Mouse (Mus musculus): ENCODE data around the gene Actn1.

Actn1 gene

DNA sequence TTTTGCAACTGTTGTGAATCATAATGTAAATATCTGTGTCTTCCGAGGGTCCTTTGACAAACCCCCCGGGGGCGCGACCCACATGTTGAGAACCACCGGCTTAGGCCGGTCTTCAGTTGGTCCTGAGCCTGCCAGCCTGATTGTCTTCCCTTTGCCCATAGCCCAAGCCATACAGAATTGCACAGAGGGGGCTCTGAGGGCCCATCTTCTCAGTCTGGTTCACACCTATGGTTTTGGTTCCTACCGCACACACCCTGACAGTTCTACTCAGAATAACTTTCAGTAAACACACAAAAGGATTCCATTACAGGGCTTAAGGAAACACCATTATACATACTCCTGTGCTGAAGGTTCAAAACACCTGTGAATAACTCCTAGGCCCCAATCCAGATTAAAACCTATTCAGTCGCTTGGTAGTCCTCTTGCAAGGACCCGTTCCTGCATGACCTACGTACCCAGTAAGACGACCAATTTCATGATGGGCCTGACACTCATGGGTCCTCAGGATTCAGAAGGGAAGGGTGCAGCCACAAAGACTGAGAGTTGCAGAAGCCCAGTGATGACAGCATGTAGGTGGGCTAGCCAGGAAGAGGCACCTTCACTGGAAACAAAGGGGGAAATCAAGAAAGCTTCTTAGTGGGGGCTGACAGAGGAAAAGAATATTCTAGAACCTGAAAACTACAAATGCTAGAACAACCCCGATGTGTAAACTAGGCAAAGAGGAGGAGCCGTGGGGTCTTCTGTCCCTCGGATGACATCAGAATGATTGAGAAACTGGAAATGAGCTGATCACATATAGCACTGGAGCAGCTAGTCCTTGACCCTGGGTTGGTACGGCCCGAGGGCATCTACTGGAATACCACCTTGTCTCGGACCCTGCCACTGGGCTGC is 128.6 kb downstream of the Actn1 start:
- in situ Hi-C loops (cut with MboI; ENCODE audit: low pct_unique_long_range_greater_than_20kb in 1 of 2, low sequenced_read_pairs in 2 of 2, unreplicated experiment in 1 of 2), result loop anchor here in 1 of 2 experiments (10.0 kb wide), 1 partner anchor 517 kb away; no protein-coding TSS in a partner anchor

DNA sequence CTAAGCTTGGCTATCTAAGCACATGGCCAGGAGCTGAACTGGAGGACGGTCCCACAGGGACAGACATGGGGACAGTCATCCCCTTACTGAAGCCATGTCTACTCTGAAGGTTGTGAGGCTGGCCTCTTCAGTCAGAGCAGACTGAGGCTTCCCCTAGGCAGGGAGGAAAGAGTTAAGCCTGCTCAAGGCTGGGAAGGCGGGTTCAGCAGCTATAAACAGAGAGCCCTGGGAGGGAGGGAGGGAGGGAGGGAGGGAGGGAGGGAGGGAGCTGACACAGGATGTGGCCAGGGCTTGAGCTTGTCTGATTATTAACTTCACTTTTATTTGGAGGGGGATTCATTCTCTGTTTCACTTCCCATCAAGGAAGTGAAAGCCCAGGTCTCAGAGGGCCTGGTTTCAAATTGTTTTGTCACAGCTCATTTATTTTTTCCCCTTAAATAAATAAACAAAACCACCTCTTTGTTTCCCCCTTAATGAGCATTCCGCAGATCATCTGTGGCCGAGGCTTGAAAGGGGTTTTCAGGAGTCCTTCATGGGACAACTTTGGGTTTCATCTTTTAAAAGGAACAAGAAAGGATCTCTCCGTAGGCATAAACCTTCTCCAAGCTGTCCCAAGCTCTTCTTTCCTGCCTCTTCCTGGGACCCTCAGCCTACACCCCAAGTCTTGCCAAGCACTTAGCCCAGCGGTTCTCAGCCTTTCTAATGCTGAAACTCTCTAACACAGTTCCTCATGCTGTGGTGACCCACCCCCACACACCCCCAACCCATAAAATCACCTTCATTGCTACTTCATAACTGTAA is 129.4 kb downstream of the Actn1 start:
- in situ Hi-C loops (cut with MboI; ENCODE audit: low pct_unique_long_range_greater_than_20kb in 1 of 2, low sequenced_read_pairs in 2 of 2, unreplicated experiment in 1 of 2), result loop anchor here in 1 of 2 experiments (10.0 kb wide), 1 partner anchor 516 kb away; no protein-coding TSS in a partner anchor

DNA sequence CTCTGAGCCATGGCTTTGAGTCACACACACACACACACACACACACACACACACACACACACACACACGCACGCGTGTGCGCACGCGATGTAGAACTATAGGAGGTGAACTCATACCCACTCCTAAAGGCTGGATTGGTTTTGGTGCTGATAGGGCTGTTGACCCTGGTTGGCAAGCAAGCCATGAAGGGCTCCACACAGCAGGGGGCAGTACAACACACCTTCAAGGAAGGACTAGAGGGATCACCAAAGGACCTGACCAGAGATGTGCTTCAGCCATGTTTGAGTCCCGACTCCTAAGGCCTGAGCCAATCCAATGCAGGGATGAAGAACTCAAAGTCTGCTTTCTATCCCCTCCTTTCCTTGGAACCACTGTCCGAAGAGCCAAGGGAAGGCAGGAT is 130.6 kb downstream of the Actn1 start:
- in situ Hi-C loops (cut with MboI; ENCODE audit: low pct_unique_long_range_greater_than_20kb in 1 of 2, low sequenced_read_pairs in 2 of 2, unreplicated experiment in 1 of 2), result loop anchor here in 1 of 2 experiments (10.0 kb wide), 1 partner anchor 515 kb away; no protein-coding TSS in a partner anchor

DNA sequence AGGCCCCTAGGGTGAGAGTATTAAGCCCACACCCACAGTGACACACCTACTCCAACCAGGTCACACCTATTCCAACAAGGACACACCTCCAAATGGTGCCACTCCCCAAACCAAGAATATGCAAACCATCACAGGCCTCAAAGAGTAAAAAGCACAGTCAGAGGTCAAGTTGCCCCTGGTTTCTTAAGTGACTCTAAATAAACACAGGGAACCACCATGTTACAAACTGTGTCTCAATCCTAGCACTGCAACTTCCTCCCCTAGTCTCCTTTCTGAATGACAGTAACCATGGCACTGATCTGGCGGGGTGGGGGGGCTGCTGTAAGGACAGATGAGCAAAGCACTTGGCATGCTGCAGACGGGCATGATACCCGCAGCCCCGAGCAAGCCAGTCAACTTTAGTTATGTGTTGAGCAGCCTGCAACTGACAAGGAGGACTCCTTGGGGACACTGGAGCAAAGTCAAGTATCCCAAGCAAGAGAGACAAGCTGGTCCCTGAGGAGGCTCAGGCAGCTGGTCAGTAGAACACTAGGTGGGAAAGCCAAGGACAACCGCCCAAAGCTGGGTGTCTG is 132.9 kb downstream of the Actn1 start:
- in situ Hi-C loops (cut with MboI; ENCODE audit: low pct_unique_long_range_greater_than_20kb in 1 of 2, low sequenced_read_pairs in 2 of 2, unreplicated experiment in 1 of 2), result loop anchor here in 1 of 2 experiments (10.0 kb wide), 1 partner anchor 512 kb away; no protein-coding TSS in a partner anchor

DNA sequence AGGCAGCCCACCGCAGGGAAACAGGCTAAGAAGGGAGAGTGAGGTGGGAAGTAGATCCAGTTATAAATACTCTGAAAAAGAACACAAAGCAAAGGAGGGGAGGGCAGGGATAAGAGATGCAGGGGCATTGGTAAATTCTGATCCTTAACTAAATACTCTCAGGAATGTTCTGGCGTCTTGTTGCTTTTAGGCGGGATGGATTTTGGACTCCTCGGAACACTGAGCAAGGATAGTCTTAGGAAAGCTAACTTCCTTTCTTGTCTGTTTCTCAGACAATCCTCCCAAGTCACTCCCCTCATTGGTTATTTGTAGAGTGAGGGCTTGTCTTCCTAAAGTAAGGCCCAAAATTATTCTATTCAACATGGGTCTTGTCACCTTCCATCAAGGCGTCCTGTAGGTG is 134.9 kb downstream of the Actn1 start:
- in situ Hi-C loops (cut with MboI; ENCODE audit: low pct_unique_long_range_greater_than_20kb in 1 of 2, low sequenced_read_pairs in 2 of 2, unreplicated experiment in 1 of 2), result loop anchor here in 1 of 2 experiments (10.0 kb wide), 1 partner anchor 511 kb away; no protein-coding TSS in a partner anchor

DNA sequence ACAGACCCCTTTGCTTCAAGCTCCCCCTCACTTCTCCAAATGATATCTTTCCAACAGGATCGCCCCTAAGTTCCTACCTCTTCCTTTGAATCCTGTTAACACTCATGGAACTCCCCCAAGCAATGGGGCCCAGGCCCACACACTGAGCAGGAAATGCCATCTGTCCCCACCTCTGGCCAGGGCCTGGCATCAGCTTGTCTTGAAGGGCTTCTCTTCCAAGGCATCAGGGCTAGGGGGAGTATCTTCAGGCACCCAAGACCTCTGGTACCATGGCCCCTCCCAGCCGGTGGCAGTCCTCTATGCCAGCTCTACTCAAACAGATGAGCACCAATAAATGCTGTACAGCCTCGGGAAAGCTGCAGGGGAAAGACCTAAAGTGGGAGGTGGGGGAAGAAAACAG is 135.4 kb downstream of the Actn1 start:
- in situ Hi-C loops (cut with MboI; ENCODE audit: low pct_unique_long_range_greater_than_20kb in 1 of 2, low sequenced_read_pairs in 2 of 2, unreplicated experiment in 1 of 2), result loop anchor here in 1 of 2 experiments (10.0 kb wide), 1 partner anchor 510 kb away; no protein-coding TSS in a partner anchor

DNA sequence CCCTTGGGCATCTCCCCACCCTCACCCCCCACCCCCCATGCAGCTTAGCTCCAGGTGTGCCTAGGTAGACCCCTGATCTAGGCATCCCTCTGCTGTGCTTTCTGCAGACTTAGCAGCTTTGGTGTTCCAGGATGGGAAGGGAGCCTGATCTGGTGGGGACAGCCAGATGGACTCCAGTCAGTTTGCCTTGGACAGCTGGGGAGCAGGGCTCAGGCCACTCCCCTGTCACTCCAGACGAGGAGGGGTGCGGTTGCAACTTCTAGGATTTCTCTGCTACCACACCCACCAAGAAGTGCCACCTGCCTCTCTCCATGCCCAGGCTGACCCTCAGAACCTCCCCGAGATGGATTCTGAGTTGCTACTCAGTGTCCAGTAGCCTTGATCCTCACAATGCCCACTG is 136.0 kb downstream of the Actn1 start:
- in situ Hi-C loops (cut with MboI; ENCODE audit: low pct_unique_long_range_greater_than_20kb in 1 of 2, low sequenced_read_pairs in 2 of 2, unreplicated experiment in 1 of 2), result loop anchor here in 1 of 2 experiments (10.0 kb wide), 1 partner anchor 509 kb away; no protein-coding TSS in a partner anchor

DNA sequence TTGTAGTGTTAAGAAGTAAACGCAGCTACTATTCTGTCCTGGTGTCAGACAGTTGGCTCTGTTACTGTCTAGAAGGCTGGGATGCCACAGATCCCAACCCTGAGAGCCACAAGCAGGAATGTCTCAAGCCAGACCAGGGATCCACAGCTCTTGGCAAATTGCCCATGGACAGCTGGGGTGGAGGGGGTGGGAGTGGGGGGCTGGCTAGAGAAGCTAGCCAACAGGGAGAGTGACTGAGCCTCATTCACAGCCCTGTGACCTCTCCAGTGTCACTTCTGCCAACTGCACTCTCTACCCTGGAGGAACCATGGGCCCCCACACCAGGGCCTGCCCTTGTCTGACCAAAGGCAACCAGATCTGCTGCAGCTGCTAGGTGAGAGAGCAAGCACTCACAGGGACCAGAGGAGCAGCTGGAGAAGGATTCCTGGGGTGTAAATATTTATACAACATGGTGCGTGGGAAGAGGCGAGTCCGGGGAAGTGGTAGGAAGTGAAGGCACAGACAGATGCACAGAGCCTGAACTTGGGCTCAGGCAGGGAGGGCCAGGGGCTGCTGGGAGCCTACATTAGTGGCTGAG is 136.9 kb downstream of the Actn1 start:
- in situ Hi-C loops (cut with MboI; ENCODE audit: low pct_unique_long_range_greater_than_20kb in 1 of 2, low sequenced_read_pairs in 2 of 2, unreplicated experiment in 1 of 2), result loop anchor here in 1 of 2 experiments (10.0 kb wide), 1 partner anchor 509 kb away; no protein-coding TSS in a partner anchor

DNA sequence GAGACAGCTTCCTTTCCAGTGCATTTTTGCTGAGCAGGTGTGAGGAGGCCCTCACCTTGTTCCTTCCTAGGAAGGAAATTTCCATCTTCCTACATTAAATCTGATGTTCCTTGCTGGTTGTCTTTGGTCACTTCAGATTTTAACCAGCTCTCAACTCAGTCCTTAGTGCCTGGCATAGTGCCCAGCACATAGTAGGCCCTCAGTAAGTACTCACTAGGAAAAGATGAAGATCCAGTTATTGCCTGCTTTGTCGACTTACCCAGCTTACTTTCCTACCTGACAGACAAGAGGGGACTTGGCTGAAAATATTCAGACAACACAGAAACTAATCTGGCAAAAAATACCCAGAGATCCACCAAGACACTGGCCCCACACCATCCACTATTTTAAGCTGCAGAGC is 138.7 kb downstream of the Actn1 start:
- in situ Hi-C loops (cut with MboI; ENCODE audit: low pct_unique_long_range_greater_than_20kb in 1 of 2, low sequenced_read_pairs in 2 of 2, unreplicated experiment in 1 of 2), result loop anchor here in 1 of 2 experiments (10.0 kb wide), 1 partner anchor 507 kb away; no protein-coding TSS in a partner anchor

DNA sequence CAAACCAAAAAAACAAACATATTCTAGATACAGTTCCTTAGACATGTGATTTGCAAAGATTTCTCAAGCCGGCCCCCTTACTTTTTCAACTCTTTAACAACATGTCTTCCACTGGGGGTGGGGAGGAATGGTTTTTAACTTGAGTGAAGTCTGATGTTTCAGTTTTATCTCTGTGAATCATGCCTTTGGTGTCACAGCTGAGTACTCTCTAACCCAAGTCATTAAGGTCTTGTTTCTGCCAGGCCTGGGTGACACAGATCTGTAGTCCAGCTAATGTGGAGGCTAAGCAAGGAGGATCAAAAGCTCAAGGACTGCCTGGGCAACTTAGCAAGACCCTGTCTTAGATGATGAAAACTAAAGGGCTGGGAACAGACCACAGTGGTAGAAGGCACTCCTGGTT is 141.6 kb downstream of the Actn1 start:
- in situ Hi-C loops (cut with MboI; ENCODE audit: low pct_unique_long_range_greater_than_20kb in 1 of 2, low sequenced_read_pairs in 2 of 2, unreplicated experiment in 1 of 2), result no loop called here
